Mouse (Mus musculus): ENCODE data around the gene Glis1. TPM values are rescaled to one million over a fixed set of nuclear protein-coding genes. Genes with fewer than 3 reads are reported as not detected.

The Glis1 gene
- polyA plus RNA-seq, 1 experiment = 0.40 TPM

DNA sequence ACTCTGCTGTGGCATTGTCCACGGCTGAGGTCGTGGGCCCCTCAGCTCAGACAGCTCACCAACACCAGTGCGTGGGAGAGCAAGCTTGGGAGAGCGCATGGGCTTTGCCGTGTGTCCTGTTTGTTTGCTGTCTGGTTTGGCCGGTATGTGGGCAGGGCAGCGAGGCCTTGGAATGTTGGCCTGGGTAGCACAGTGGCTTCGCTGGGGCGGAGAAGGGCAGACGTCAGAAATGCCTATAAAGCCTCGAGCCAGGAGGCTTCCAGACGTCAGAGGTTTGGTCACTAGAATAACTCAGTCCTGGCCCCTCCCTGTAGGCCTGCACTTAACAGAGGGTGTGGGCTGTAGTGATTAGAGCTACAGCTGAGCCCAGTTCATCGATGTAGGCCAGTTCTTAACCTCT lies 33.9 kb downstream of the Glis1 start:
- no peak overlapping the region for H3K4me3 ChIP-seq (ENCODE audit: insufficient read depth, poor library complexity, severe bottlenecking)
- peaks cover 13% of the 10 kb centered on the region for H3K27me3 ChIP-seq (ENCODE audit: control insufficient read depth, insufficient read depth, insufficient read length)
- TF ChIP-seq CEBPB (IDR thresholded peaks at IDR 0.05; ENCODE audit: low read depth) (no peak), MYOG (IDR thresholded peaks at IDR 0.05; ENCODE audit: control insufficient read depth, extremely low read depth, insufficient read length) (no peak), FOSL1 (IDR thresholded peaks at IDR 0.05; ENCODE audit: insufficient read depth, low read length, poor library complexity, severe bottlenecking) (no peak), CTCF (IDR thresholded peaks at IDR 0.05; ENCODE audit: control insufficient read depth, insufficient read depth, insufficient read length) (no peak), MAX (IDR thresholded peaks at IDR 0.05) (no peak), MYOD1 (IDR thresholded peaks at IDR 0.05; ENCODE audit: control insufficient read depth, insufficient read length, low read depth) (no peak), USF1 (IDR thresholded peaks at IDR 0.05; ENCODE audit: low read depth) (no peak)
- no peaks in the 10 kb centered on the region for H3K79me3 ChIP-seq (ENCODE audit: low read depth)
- no peak overlapping the region for H3ac ChIP-seq (ENCODE audit: control insufficient read depth, insufficient read length, low read depth)
- H3K79me2 ChIP-seq (ENCODE audit: control insufficient read depth, insufficient read depth) = no peaks in the 10 kb centered on the region
- no peaks in the 10 kb centered on the region for H3K36me3 ChIP-seq (ENCODE audit: control insufficient read depth, insufficient read depth)

- H3K36me3 ChIP-seq (ENCODE audit: control insufficient read depth, insufficient read depth) = no peaks in the 10 kb centered on the region
- H3K27me3 ChIP-seq (ENCODE audit: control insufficient read depth, insufficient read depth, insufficient read length) = peaks cover 13% of the 10 kb centered on the region
- no peaks in the 10 kb centered on the region for H3K79me2 ChIP-seq (ENCODE audit: control insufficient read depth, insufficient read depth)
- H3ac ChIP-seq (ENCODE audit: control insufficient read depth, insufficient read length, low read depth) = no peak overlapping the region
- TF ChIP-seq MYOG (IDR thresholded peaks at IDR 0.05; ENCODE audit: control insufficient read depth, extremely low read depth, insufficient read length) = no peak
- TF ChIP-seq FOSL1 (IDR thresholded peaks at IDR 0.05; ENCODE audit: insufficient read depth, low read length, poor library complexity, severe bottlenecking) = no peak
- TF ChIP-seq CTCF (IDR thresholded peaks at IDR 0.05; ENCODE audit: control insufficient read depth, insufficient read depth, insufficient read length) = no peak
- no peak for TF ChIP-seq MAX (IDR thresholded peaks at IDR 0.05)
- no peak for TF ChIP-seq CEBPB (IDR thresholded peaks at IDR 0.05; ENCODE audit: low read depth)
- TF ChIP-seq MYOD1 (IDR thresholded peaks at IDR 0.05; ENCODE audit: control insufficient read depth, insufficient read length, low read depth) = no peak
- no peak for TF ChIP-seq USF1 (IDR thresholded peaks at IDR 0.05; ENCODE audit: low read depth)
- H3K4me3 ChIP-seq (ENCODE audit: insufficient read depth, poor library complexity, severe bottlenecking) = no peak overlapping the region
- H3K79me3 ChIP-seq (ENCODE audit: low read depth) = no peaks in the 10 kb centered on the region
These were observed 34.4 kb downstream of the Glis1 start for GRCm38 (mm10) chr4:107468768-107469167.

GRCm38 (mm10) chr4:107476266-107476665 lies 41.9 kb downstream of the Glis1 start:
- no peak for TF ChIP-seq CEBPB (IDR thresholded peaks at IDR 0.05; ENCODE audit: low read depth)
- TF ChIP-seq MAX (IDR thresholded peaks at IDR 0.05) = no peak
- no peak for TF ChIP-seq MYOD1 (IDR thresholded peaks at IDR 0.05; ENCODE audit: control insufficient read depth, insufficient read length, low read depth)
- TF ChIP-seq CTCF (IDR thresholded peaks at IDR 0.05; ENCODE audit: control insufficient read depth, insufficient read depth, insufficient read length) = no peak
- TF ChIP-seq USF1 (IDR thresholded peaks at IDR 0.05; ENCODE audit: low read depth) = no peak
- TF ChIP-seq MYOG (IDR thresholded peaks at IDR 0.05; ENCODE audit: control insufficient read depth, extremely low read depth, insufficient read length) = no peak
- no peak for TF ChIP-seq FOSL1 (IDR thresholded peaks at IDR 0.05; ENCODE audit: insufficient read depth, low read length, poor library complexity, severe bottlenecking)
- Histone ChIP-seq H3K27me3 (ENCODE audit: control insufficient read depth, insufficient read depth, insufficient read length) (peaks cover 52% of the 10 kb centered on the region), H3K79me3 (ENCODE audit: low read depth) (no peaks in the 10 kb centered on the region)

GRCm38 (mm10) chr4:107479015-107479414 lies 44.6 kb downstream of the Glis1 start:
- H3K27me3 ChIP-seq (ENCODE audit: control insufficient read depth, insufficient read depth, insufficient read length) = peaks cover 52% of the 10 kb centered on the region
- H3K36me3 ChIP-seq (ENCODE audit: control insufficient read depth, insufficient read depth) = no peaks in the 10 kb centered on the region
- H3K79me2 ChIP-seq (ENCODE audit: control insufficient read depth, insufficient read depth) = no peaks in the 10 kb centered on the region
- no peaks in the 10 kb centered on the region for H3K79me3 ChIP-seq (ENCODE audit: low read depth)
- no peak overlapping the region for H3K4me3 ChIP-seq (ENCODE audit: insufficient read depth, poor library complexity, severe bottlenecking)
- TF ChIP-seq FOSL1 (IDR thresholded peaks at IDR 0.05; ENCODE audit: insufficient read depth, low read length, poor library complexity, severe bottlenecking) (no peak), CTCF (IDR thresholded peaks at IDR 0.05; ENCODE audit: control insufficient read depth, insufficient read depth, insufficient read length) (no peak), MYOG (IDR thresholded peaks at IDR 0.05; ENCODE audit: control insufficient read depth, extremely low read depth, insufficient read length) (no peak), USF1 (IDR thresholded peaks at IDR 0.05; ENCODE audit: low read depth) (no peak), MAX (IDR thresholded peaks at IDR 0.05) (no peak), MYOD1 (IDR thresholded peaks at IDR 0.05; ENCODE audit: control insufficient read depth, insufficient read length, low read depth) (no peak), CEBPB (IDR thresholded peaks at IDR 0.05; ENCODE audit: low read depth) (no peak)
- H3ac ChIP-seq (ENCODE audit: control insufficient read depth, insufficient read length, low read depth) = no peak overlapping the region

More at GRCm38 (mm10) chr4:107476266-107476665, 41.9 kb downstream of the Glis1 start:
- no peaks in the 10 kb centered on the region for H3K36me3 ChIP-seq (ENCODE audit: control insufficient read depth, insufficient read depth)
- H3K4me3 ChIP-seq (ENCODE audit: insufficient read depth, poor library complexity, severe bottlenecking) = no peak overlapping the region
- no peak overlapping the region for H3ac ChIP-seq (ENCODE audit: control insufficient read depth, insufficient read length, low read depth)
- H3K79me2 ChIP-seq (ENCODE audit: control insufficient read depth, insufficient read depth) = no peaks in the 10 kb centered on the region

- Histone ChIP-seq H3K79me3 (ENCODE audit: low read depth) (no peaks in the 10 kb centered on the region), H3K36me3 (ENCODE audit: control insufficient read depth, insufficient read depth) (no peaks in the 10 kb centered on the region), H3K4me3 (ENCODE audit: insufficient read depth, poor library complexity, severe bottlenecking) (no peak overlapping the region), H3ac (ENCODE audit: control insufficient read depth, insufficient read length, low read depth) (no peak overlapping the region), H3K27me3 (ENCODE audit: control insufficient read depth, insufficient read depth, insufficient read length) (peaks cover 45% of the 10 kb centered on the region), H3K79me2 (ENCODE audit: control insufficient read depth, insufficient read depth) (no peaks in the 10 kb centered on the region)
- TF ChIP-seq FOSL1 (IDR thresholded peaks at IDR 0.05; ENCODE audit: insufficient read depth, low read length, poor library complexity, severe bottlenecking) (no peak), MAX (IDR thresholded peaks at IDR 0.05) (no peak), CTCF (IDR thresholded peaks at IDR 0.05; ENCODE audit: control insufficient read depth, insufficient read depth, insufficient read length) (no peak), MYOD1 (IDR thresholded peaks at IDR 0.05; ENCODE audit: control insufficient read depth, insufficient read length, low read depth) (no peak), MYOG (IDR thresholded peaks at IDR 0.05; ENCODE audit: control insufficient read depth, extremely low read depth, insufficient read length) (no peak), CEBPB (IDR thresholded peaks at IDR 0.05; ENCODE audit: low read depth) (no peak), USF1 (IDR thresholded peaks at IDR 0.05; ENCODE audit: low read depth) (no peak)
These were observed 48.1 kb downstream of the Glis1 start for GRCm38 (mm10) chr4:107482541-107482940.
